Mouse (Mus musculus) lung, adult 2 months (tissue): ENCODE results near the gene Osgep.

Experiments
- CTCF ChIP-seq: fragments of 200-500 bp; IDR thresholded peaks from 2 replicates; pipeline ENCODE4 v1.5.1; 2011; ENCODE audit warnings: mild to moderate bottlenecking, low read length, control low read depth; ENCODE audit not compliant: insufficient read depth
- POLR2A ChIP-seq: fragments of 200-500 bp; IDR thresholded peaks from 2 replicates; pipeline ENCODE4 v1.6.1; 2011; ENCODE audit warnings: low read depth, mild to moderate bottlenecking, control low read depth, low read length, borderline replicate concordance; ENCODE audit errors: extremely low read depth

DNA sequence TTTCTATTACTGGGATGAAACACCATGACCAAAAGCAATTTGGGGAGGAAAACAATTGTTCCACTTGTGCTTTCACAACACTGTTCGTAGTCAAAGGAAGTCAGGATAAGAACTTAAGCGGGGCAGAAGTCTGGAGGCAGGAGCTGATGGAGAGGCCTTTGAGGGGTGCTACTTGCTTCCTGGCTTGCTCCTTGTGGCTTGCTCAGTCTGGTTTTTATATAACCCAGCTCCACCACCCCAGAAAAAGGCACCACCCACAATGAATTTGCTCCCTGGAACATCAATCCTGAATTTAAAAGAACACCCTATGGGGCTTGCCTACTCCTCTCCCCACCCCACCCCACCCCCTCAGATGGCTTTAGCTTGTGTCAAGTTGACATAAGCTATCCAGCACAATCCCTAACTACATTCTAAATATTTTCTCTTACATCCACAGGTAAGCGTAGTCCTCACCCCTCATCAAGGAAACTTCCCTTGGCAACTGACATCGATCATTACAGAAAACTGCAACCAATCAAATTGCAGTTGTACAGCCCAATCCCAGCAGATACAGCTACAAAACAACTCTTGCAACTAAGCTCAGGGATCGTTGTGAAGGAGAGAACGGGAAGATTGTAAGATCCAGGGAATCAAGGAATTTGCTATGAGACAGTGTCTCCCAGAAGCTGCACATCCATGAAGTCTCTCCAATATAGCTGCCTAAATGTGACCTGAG is 48.3 kb downstream of the Osgep start:
- TF ChIP-seq POLR2A (no peak), CTCF (no peak)
